Mouse (Mus musculus) frontal cortex, postnatal 36 days (tissue): ENCODE results near the gene Dnase1l3.
"Not testable (repeated sequence)": the region's sequence is repeated elsewhere in the genome, so short reads cannot be mapped to it uniquely, and the experiment has no call there.

Experiments used
- DNase-seq, 2 experiments: peaks; one replicate each; pipeline ENCODE4 v3.0.0; 2022; ENCODE audit warnings: low spot score in 2 of 2

The Dnase1l3 gene

GRCm38 (mm10) chr14:8015756-8016155 is 21.4 kb upstream of the Dnase1l3 start:
- DNase-seq: no peak

GRCm38 (mm10) chr14:8011938-8012337 is 17.6 kb upstream of the Dnase1l3 start:
- DNase-seq: no peak

- no peak for DNase-seq
Observed at GRCm38 (mm10) chr14:8011297-8011696, 16.9 kb upstream of the Dnase1l3 start.

- DNase-seq: no peak
Observed at GRCm38 (mm10) chr14:8007923-8008322, 13.6 kb upstream of the Dnase1l3 start.

GRCm38 (mm10) chr14:8007486-8007885 is 13.1 kb upstream of the Dnase1l3 start:
- no peak for DNase-seq

- DNase-seq: no peak
Observed at GRCm38 (mm10) chr14:8007084-8007483, 12.7 kb upstream of the Dnase1l3 start.

- not testable (repeated sequence) for DNase-seq
Observed at GRCm38 (mm10) chr14:8006061-8006460, 11.7 kb upstream of the Dnase1l3 start.

GRCm38 (mm10) chr14:8003727-8004670 is 9.6 kb upstream of the Dnase1l3 start:
- no peak for DNase-seq

GRCm38 (mm10) chr14:8003093-8003670 is 8.8 kb upstream of the Dnase1l3 start:
- DNase-seq: peak; percentile 54 to 58

GRCm38 (mm10) chr14:8002432-8003092 is 8.2 kb upstream of the Dnase1l3 start, which contains the start of gene Abhd6:
TSS of gene Abhd6 (plus strand) at chr14:8002902.
- peak; percentile 87 to 88 for DNase-seq

GRCm38 (mm10) chr14:8000831-8001685 is 6.7 kb upstream of the Dnase1l3 start:
- peak; percentile 60 to 75 for DNase-seq

GRCm38 (mm10) chr14:8000247-8000646 is 5.9 kb upstream of the Dnase1l3 start:
- DNase-seq: no peak

- DNase-seq: no peak
Observed at GRCm38 (mm10) chr14:7999435-7999834, 5.1 kb upstream of the Dnase1l3 start.

GRCm38 (mm10) chr14:7999030-7999429 is 4.7 kb upstream of the Dnase1l3 start:
- DNase-seq: no peak

GRCm38 (mm10) chr14:7997255-7997696 is 2.9 kb upstream of the Dnase1l3 start:
- peak; percentile 91 to 94 for DNase-seq

- DNase-seq: no peak
Observed at GRCm38 (mm10) chr14:7992158-7992557, 2.2 kb downstream of the Dnase1l3 start.

GRCm38 (mm10) chr14:7991108-7991776 is 3.1 kb downstream of the Dnase1l3 start:
- no peak for DNase-seq

GRCm38 (mm10) chr14:7989961-7990360 is 4.4 kb downstream of the Dnase1l3 start:
- no peak for DNase-seq

- DNase-seq: no peak
Observed at GRCm38 (mm10) chr14:7989371-7989770, 5.0 kb downstream of the Dnase1l3 start.

- DNase-seq: no peak
Observed at GRCm38 (mm10) chr14:7986913-7987312, 7.5 kb downstream of the Dnase1l3 start.

- no peak for DNase-seq
Observed at GRCm38 (mm10) chr14:7981226-7981625, 13.1 kb downstream of the Dnase1l3 start.
